Mouse (Mus musculus): ENCODE results near the gene Dvl3.

DNA sequence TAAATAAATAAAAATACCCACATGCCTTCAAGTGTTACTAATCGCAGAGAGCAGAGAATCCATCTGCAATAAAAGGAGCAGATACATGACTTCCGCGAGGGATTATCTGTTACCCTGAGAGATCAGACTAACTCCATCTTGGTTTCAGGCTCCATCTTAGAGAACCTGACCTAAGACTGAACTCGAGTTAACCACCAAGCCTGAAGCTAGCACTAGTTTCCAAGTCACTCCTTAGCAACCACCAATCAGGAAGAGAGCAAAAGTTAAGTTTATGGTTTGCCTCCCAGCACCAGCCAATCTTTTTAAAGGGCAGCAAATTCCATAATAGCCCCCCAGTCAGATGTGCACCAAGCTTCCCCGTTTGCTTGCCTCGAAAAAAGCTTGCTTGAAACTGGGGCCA lies 42.0 kb upstream of the Dvl3 start:
- no peak for TF ChIP-seq CTCF (IDR thresholded peaks at IDR 0.05; ENCODE audit: borderline replicate concordance, extremely low read depth, insufficient read depth, insufficient read length)
- no peak for TF ChIP-seq POLR2A (IDR thresholded peaks at IDR 0.05; ENCODE audit: borderline replicate concordance, extremely low read depth, insufficient read depth, insufficient read length, poor library complexity, severe bottlenecking)

Measured in brain, embryonic 14.5 days (tissue).